In the genomic region with DNA sequence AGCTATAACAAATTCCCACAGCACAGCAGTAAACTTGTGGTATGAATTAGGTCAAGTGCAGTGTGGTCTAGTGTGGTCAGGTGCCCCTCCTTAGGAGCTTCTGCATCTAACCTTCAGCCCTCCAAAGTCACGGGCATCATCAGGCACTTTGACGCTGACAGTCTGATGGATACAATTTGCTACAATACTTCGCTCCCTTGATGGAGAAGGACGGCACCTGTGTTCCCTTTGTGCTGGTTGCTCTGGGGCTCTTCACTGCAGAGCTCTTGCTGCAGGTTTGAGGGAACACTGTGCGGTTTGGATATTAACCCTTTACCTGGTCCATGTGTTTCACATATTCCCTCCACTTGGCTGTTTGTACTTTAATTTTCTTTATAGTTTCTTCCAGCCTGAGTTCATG, we compare ENCODE assay signal across 21 mouse cellular contexts.
"Had no signal": no experiment of that assay in that cellular context is flagged by ENCODE, and none has a peak within 500 bp of the region (broad histone marks: within the 10 kb centered on the region; RNA-seq: fewer than 3 reads in every experiment).

No protein-coding gene starts in this region.

- H3K27me3 ChIP-seq: midbrain, embryonic 12.5 days; neural tube, embryonic 13.5 days; neural tube, embryonic 15.5 days; stomach, embryonic 15.5 days had no signal

- H3K27ac ChIP-seq: midbrain, embryonic 10.5 days; midbrain, embryonic 12.5 days; neural tube, embryonic 13.5 days; neural tube, embryonic 15.5 days; stomach, embryonic 15.5 days; stomach, postnatal 0 days had no signal

- H3K4me1 ChIP-seq: midbrain, embryonic 10.5 days; neural tube, embryonic 13.5 days; stomach, embryonic 15.5 days had no signal

- H3K4me3 ChIP-seq: midbrain, embryonic 10.5 days; midbrain, embryonic 12.5 days; myocyte; neural tube, embryonic 13.5 days; neural tube, embryonic 15.5 days; stomach, embryonic 15.5 days had no signal

- ATAC-seq: midbrain, embryonic 16.5 days had no signal

- DNase-seq: lung, adult 18-20 months; lung, embryonic 14.5 days; lung, postnatal 10 days; lung, postnatal 4 days; midbrain, embryonic 14.5 days; retina, postnatal 1 day; right cerebral cortex, adult 18-20 months; right cerebral cortex, postnatal 25 days; right cerebral cortex, postnatal 4 days; spleen, adult 18-20 months; thymus, adult 2 months; thymus, postnatal 25 days; thymus, postnatal 4 days had no signal

- H3K9ac ChIP-seq: lung, embryonic 14.5 days; midbrain, embryonic 12.5 days; neural tube, embryonic 13.5 days; neural tube, embryonic 15.5 days; stomach, embryonic 15.5 days had no signal

- H3K9me3 ChIP-seq: midbrain, embryonic 10.5 days; midbrain, embryonic 12.5 days; neural tube, embryonic 13.5 days; neural tube, embryonic 15.5 days; stomach, embryonic 15.5 days had no signal

- H3K4me2 ChIP-seq: lung, embryonic 14.5 days; midbrain, embryonic 12.5 days; neural tube, embryonic 13.5 days; neural tube, embryonic 15.5 days; stomach, embryonic 15.5 days had no signal

- H3K36me3 ChIP-seq: midbrain, embryonic 10.5 days; midbrain, embryonic 12.5 days; neural tube, embryonic 13.5 days; neural tube, embryonic 15.5 days; stomach, embryonic 15.5 days had no signal
